Mouse (Mus musculus) cerebellum, adult 2 months (tissue): ENCODE measurements around the gene Prss35. TPM values are rescaled to one million over a fixed set of nuclear protein-coding genes. Genes with fewer than 3 reads are reported as not detected.

Experiments used
- DNase-seq, 2 experiments: peaks; one replicate each; pipeline ENCODE4 v3.0.0; 2021
- H3K27ac ChIP-seq: fragments of 200-500 bp; 2 replicates; pipeline ENCODE4 v1.5.1; 2012; ENCODE audit warnings: low read length, control low read depth, inconsistent platforms; ENCODE audit not compliant: insufficient read depth
- H3K27me3 ChIP-seq: fragments of 200-500 bp; 2 replicates; pipeline ENCODE4 v1.6.1; 2012; ENCODE audit warnings: inconsistent platforms, mild to moderate bottlenecking, low read length, moderate library complexity; ENCODE audit not compliant: control insufficient read depth, insufficient read depth
- H3K4me1 ChIP-seq: fragments of 200-500 bp; 2 replicates; pipeline ENCODE4 v1.6.1; 2011; ENCODE audit warnings: low read length; ENCODE audit not compliant: control insufficient read depth, insufficient read depth
- H3K4me3 ChIP-seq: fragments of 200-500 bp; replicated peaks from 2 replicates; pipeline ENCODE3; 2011; ENCODE audit warnings: mild to moderate bottlenecking, low read depth, low read length, control low read depth; ENCODE audit not compliant: insufficient read depth
- CTCF ChIP-seq: fragments of 200-500 bp; IDR thresholded peaks from 2 replicates; pipeline ENCODE4 v1.5.1; 2011; ENCODE audit warnings: low read depth, mild to moderate bottlenecking, control low read depth, low read length, moderate library complexity, borderline replicate concordance; ENCODE audit not compliant: insufficient read depth
- POLR2A ChIP-seq: fragments of 200-500 bp; IDR thresholded peaks from 2 replicates; pipeline ENCODE4 v1.6.1; 2011; ENCODE audit warnings: low read length, control low read depth, borderline replicate concordance; ENCODE audit not compliant: insufficient read depth
- WGBS: fragments of 180-500 bp; shearing (Covaris S2); methylation state at CpG from one replicate; pipeline ENCODE4 v1.1.7; 2018; 5-methylcytosine and 5-hydroxymethylcytosine counted together
- polyA plus RNA-seq: library from polyadenylated mRNA; depleted of rRNA; stranded (reverse); fragments of >200 nt; gene quantifications from 2 replicates; pipeline ENCODE4 v1.2.3, GENCODE M21; 2012

The Prss35 gene
- polyA plus RNA-seq, 1 experiment, result 3.1 TPM

- no peaks in the 10 kb centered on the region for H3K4me1 ChIP-seq
- no peaks in the 10 kb centered on the region for H3K27me3 ChIP-seq
- 86% methylated on average over 10 of the region's 10 CpGs for WGBS
- no peak overlapping the region for H3K27ac ChIP-seq
- TF ChIP-seq CTCF, result no peak
- TF ChIP-seq POLR2A, result no peak
- DNase-seq, result no peak
- no peak overlapping the region for H3K4me3 ChIP-seq
These were observed 23.5 kb downstream of the Prss35 start for GRCm38 (mm10) chr9:86766991-86767390.

GRCm38 (mm10) chr9:86772897-86773296 is 29.4 kb downstream of the Prss35 start:
- TF ChIP-seq CTCF, result no peak
- no peak overlapping the region for H3K27ac ChIP-seq
- H3K27me3 ChIP-seq, result no peaks in the 10 kb centered on the region
- DNase-seq, result no peak
- no peaks in the 10 kb centered on the region for H3K4me1 ChIP-seq
- H3K4me3 ChIP-seq, result no peak overlapping the region
- 82% methylated on average over 3 of the region's 3 CpGs for WGBS

- no peaks in the 10 kb centered on the region for H3K4me1 ChIP-seq
- TF ChIP-seq CTCF, result no peak
- TF ChIP-seq POLR2A, result no peak
- DNase-seq, result no peak
- WGBS, result 86% methylated on average over 8 of the region's 8 CpGs
- H3K4me3 ChIP-seq, result no peak overlapping the region
- no peak overlapping the region for H3K27ac ChIP-seq
- H3K27me3 ChIP-seq, result no peaks in the 10 kb centered on the region
These were observed 30.5 kb downstream of the Prss35 start for GRCm38 (mm10) chr9:86773996-86774395.

- Histone ChIP-seq H3K27me3 (no peaks in the 10 kb centered on the region), H3K4me3 (no peak overlapping the region), H3K27ac (no peak overlapping the region), H3K4me1 (no peaks in the 10 kb centered on the region)
- 59% methylated on average over 6 of the region's 6 CpGs for WGBS
- TF ChIP-seq CTCF (no peak), POLR2A (no peak)
- no peak for DNase-seq
These were observed 31.9 kb downstream of the Prss35 start for GRCm38 (mm10) chr9:86775374-86775773.

- DNase-seq, result peak in 1 of 2 experiments; percentile 16
- H3K27me3 ChIP-seq, result no peaks in the 10 kb centered on the region
- no peak overlapping the region for H3K27ac ChIP-seq
- TF ChIP-seq CTCF (no peak), POLR2A (no peak)
- H3K4me3 ChIP-seq, result no peak overlapping the region
- WGBS, result 20% methylated on average over 7 of the region's 7 CpGs
- H3K4me1 ChIP-seq, result no peaks in the 10 kb centered on the region
These were observed 33.9 kb downstream of the Prss35 start for GRCm38 (mm10) chr9:86777309-86777708.

- Histone ChIP-seq H3K27me3 (no peaks in the 10 kb centered on the region), H3K27ac (no peak overlapping the region), H3K4me3 (no peak overlapping the region), H3K4me1 (no peaks in the 10 kb centered on the region)
- WGBS, result 62% methylated on average over 4 of the region's 4 CpGs
- TF ChIP-seq POLR2A (no peak), CTCF (no peak)
- DNase-seq, result no peak
These were observed 34.8 kb downstream of the Prss35 start for GRCm38 (mm10) chr9:86778212-86778611.

GRCm38 (mm10) chr9:86781426-86781825 is 38.0 kb downstream of the Prss35 start:
- TF ChIP-seq POLR2A (no peak), CTCF (no peak)
- Histone ChIP-seq H3K27ac (no peak overlapping the region), H3K27me3 (no peaks in the 10 kb centered on the region), H3K4me3 (no peak overlapping the region), H3K4me1 (no peaks in the 10 kb centered on the region)
- DNase-seq, result no peak
- WGBS, result 87% methylated on average over 4 of the region's 4 CpGs

- Histone ChIP-seq H3K4me3 (no peak overlapping the region), H3K27me3 (no peaks in the 10 kb centered on the region), H3K27ac (no peak overlapping the region), H3K4me1 (no peaks in the 10 kb centered on the region)
- no peak for DNase-seq
- TF ChIP-seq CTCF (no peak), POLR2A (no peak)
- 92% methylated on average over 2 of the region's 2 CpGs for whole genome bisulfite sequencing
These were observed 39.4 kb downstream of the Prss35 start for GRCm38 (mm10) chr9:86782836-86783235.
